Mouse (Mus musculus) gastrocnemius, postnatal 4 days (tissue): Measurements from ENCODE around the gene Gfra4. TPM values are rescaled to one million over a fixed set of nuclear protein-coding genes. Genes with fewer than 3 reads are reported as not detected.

Experiments used
- microRNA-seq: library from miRNA; unstranded; fragments of <30 nt; microRNA quantifications from one replicate; pipeline ENCODE4 v1.2.0, GENCODE M21; 2021
- total RNA-seq, 2 experiments: library from RNA; stranded (reverse); gene quantifications; 2 replicates each; pipeline ENCODE4 v1.2.3; 2021

Gfra4 gene
- total RNA-seq, 2 experiments from 2014 or later: 5.5 to 6.5 TPM

Small RNA genes lying within 50 kb of the gene (microRNA-seq; reads per million reads assigned to microRNA genes)
- not detected for gene Mir6973b

Other genes starting within 250 kb of the Gfra4 start
- 10 to 100 TPM; 23.7 to 27.3 TPM for gene 4930402H24Rik, start 136.7 kb downstream of the Gfra4 start, total RNA-seq
- gene Atrn, start 136.6 kb downstream of the Gfra4 start, total RNA-seq: 10 to 100 TPM; 24.3 to 25.5 TPM
- 10 to 100 TPM; 13.2 to 15.2 TPM for gene Adam33, start 20.7 kb upstream of the Gfra4 start, total RNA-seq
- gene Siglec1, start 43.7 kb upstream of the Gfra4 start, total RNA-seq: 1 to 10 TPM; 2.5 to 2.9 TPM
- 10 to 100 TPM; 30.6 to 32.6 TPM for gene Hspa12b, start 84.2 kb upstream of the Gfra4 start, total RNA-seq
- not detected for gene Gm11037, start 90.4 kb upstream of the Gfra4 start, total RNA-seq
- gene 1700037H04Rik, start 117.0 kb upstream of the Gfra4 start, total RNA-seq: 10 to 100 TPM; 11.7 to 14.5 TPM
- gene Cenpb, start 137.0 kb upstream of the Gfra4 start, total RNA-seq: 10 to 100 TPM; 63.8 to 70.1 TPM
- 10 to 100 TPM; 18.0 to 22.4 TPM for gene Cdc25b, start 143.9 kb upstream of the Gfra4 start, total RNA-seq
- gene Spef1, start 144.2 kb upstream of the Gfra4 start, total RNA-seq: 1 to 10 TPM; 5.8 to 6.6 TPM
- 10 to 100 TPM; 17.4 to 21.7 TPM for gene Ap5s1, start 164.0 kb upstream of the Gfra4 start, total RNA-seq
- gene Mavs, start 191.0 kb upstream of the Gfra4 start, total RNA-seq: 10 to 100 TPM; 23.5 to 26.9 TPM
- 10 to 100 TPM; 41.3 to 44.0 TPM for gene Pank2, start 219.4 kb upstream of the Gfra4 start, total RNA-seq